19 mouse cellular contexts compared by ENCODE assay signal in genomic region chr5:54182754-54183153, GRCm38 (mm10).
"Had no signal": no experiment of that assay in that cellular context is flagged by ENCODE, and none has a peak within 500 bp of the region (broad histone marks: within the 10 kb centered on the region; RNA-seq: fewer than 3 reads in every experiment).

No protein-coding gene starts in this region.

- H3K27me3 ChIP-seq: midbrain, embryonic 12.5 days; neural tube, embryonic 13.5 days; neural tube, embryonic 15.5 days had no signal

- H3K9me3 ChIP-seq: midbrain, embryonic 10.5 days; midbrain, embryonic 12.5 days; neural tube, embryonic 13.5 days; neural tube, embryonic 15.5 days had no signal

- ATAC-seq: midbrain, embryonic 16.5 days had no signal

- H3K9ac ChIP-seq: lung, embryonic 14.5 days; midbrain, embryonic 12.5 days; neural tube, embryonic 13.5 days; neural tube, embryonic 15.5 days had no signal

- H3K27ac ChIP-seq: midbrain, embryonic 10.5 days; neural tube, embryonic 15.5 days had no signal

- H3K36me3 ChIP-seq: midbrain, embryonic 10.5 days; midbrain, embryonic 12.5 days; neural tube, embryonic 13.5 days; neural tube, embryonic 15.5 days had no signal

- H3K4me3 ChIP-seq: midbrain, embryonic 10.5 days; midbrain, embryonic 12.5 days; myocyte; neural tube, embryonic 13.5 days; neural tube, embryonic 15.5 days had no signal

- H3K4me2 ChIP-seq: lung, embryonic 14.5 days; midbrain, embryonic 12.5 days; neural tube, embryonic 13.5 days had no signal

- DNase-seq: lung, adult 18-20 months; lung, embryonic 14.5 days; lung, postnatal 14 days; lung, postnatal 4 days; midbrain, embryonic 14.5 days; retina, postnatal 1 day; right cerebral cortex, adult 18-20 months; right cerebral cortex, postnatal 25 days; right cerebral cortex, postnatal 4 days; spleen, adult 18-20 months; thymus, adult 18-20 months; thymus, postnatal 14 days; thymus, postnatal 36 days had no signal
